Mouse (Mus musculus) kidney, embryonic 15.5 days (tissue): ENCODE results near the gene Sorcs2. TPM values are rescaled to one million over a fixed set of nuclear protein-coding genes. Genes with fewer than 3 reads are reported as not detected.
"Not testable (repeated sequence)": the region's sequence is repeated elsewhere in the genome, so short reads cannot be mapped to it uniquely, and the experiment has no call there.

Source experiments
- ATAC-seq: fragments of 200-750 bp; cut with Nextera tagmentation; replicated peaks from 2 replicates; pipeline ENCODE4 v1.8.0; 2017; ENCODE audit warnings: moderate TSS enrichment; ENCODE audit not compliant: low FRiP score
- H3K27ac ChIP-seq: fragments of 300-500 bp; sonication (generic); 2 replicates; pipeline ENCODE4 v1.5.1; 2015; ENCODE audit warnings: mild to moderate bottlenecking, inconsistent platforms
- H3K27me3 ChIP-seq: fragments of 300-500 bp; sonication (generic); 2 replicates; pipeline ENCODE4 v1.6.1; 2015; ENCODE audit warnings: inconsistent platforms
- H3K36me3 ChIP-seq: fragments of 300-500 bp; sonication (generic); 2 replicates; pipeline ENCODE4 v1.6.1; 2015; ENCODE audit warnings: inconsistent platforms
- H3K4me1 ChIP-seq: fragments of 300-500 bp; sonication (generic); 2 replicates; pipeline ENCODE4 v1.6.1; 2015; ENCODE audit warnings: inconsistent platforms
- H3K4me2 ChIP-seq: fragments of 300-500 bp; sonication (generic); 2 replicates; pipeline ENCODE4 v1.6.1; 2015; ENCODE audit warnings: moderate library complexity, mild to moderate bottlenecking, inconsistent platforms
- H3K4me3 ChIP-seq: fragments of 300-500 bp; sonication (generic); replicated peaks from 2 replicates; pipeline ENCODE4 v1.5.1; 2015; ENCODE audit warnings: mild to moderate bottlenecking, inconsistent platforms
- H3K9ac ChIP-seq: fragments of 300-500 bp; sonication (generic); 2 replicates; pipeline ENCODE4 v1.6.1; 2015; ENCODE audit warnings: mild to moderate bottlenecking, inconsistent platforms
- H3K9me3 ChIP-seq: fragments of 300-500 bp; sonication (generic); replicated peaks from 2 replicates; pipeline ENCODE4 v1.6.1; 2016; ENCODE audit warnings: inconsistent platforms
- WGBS: fragments of 180-500 bp; shearing (Covaris S2); methylation state at CpG from one replicate; pipeline ENCODE4 v1.1.7; 2015; ENCODE audit warnings: mixed read lengths; 5-methylcytosine and 5-hydroxymethylcytosine counted together
- polyA plus RNA-seq: library from polyadenylated mRNA; unstranded; fragments of >200 nt; fragmentation: Nextera tagmentation; extraction: Ambion mirVana; gene quantifications from 2 replicates; pipeline ENCODE4 v1.2.1, GENCODE M21; 2015

Sorcs2 gene
- polyA plus RNA-seq, 1 experiment from 2014 or later = 12.9 TPM

DNA sequence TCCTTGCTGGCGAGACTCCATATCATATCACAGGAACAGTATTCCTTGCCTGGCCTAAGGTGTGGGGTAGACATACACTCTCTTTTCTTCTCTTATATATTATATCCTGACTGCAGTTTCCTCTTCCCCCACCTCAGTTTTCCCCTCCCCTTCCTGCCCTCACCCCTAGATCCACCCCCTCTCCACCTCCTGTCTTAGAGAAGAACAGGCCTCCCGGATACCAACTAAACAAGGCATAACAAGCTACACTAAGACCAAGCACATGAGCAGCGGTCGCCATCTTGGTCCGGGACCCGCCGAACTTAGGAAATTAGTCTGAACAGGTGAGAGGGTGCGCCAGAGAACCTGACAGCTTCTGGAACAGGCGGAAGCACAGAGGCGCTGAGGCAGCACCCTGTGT is 160.4 kb downstream of the Sorcs2 start:
- H3K36me3 ChIP-seq, H3K9ac ChIP-seq, H3K4me3 ChIP-seq, H3K9me3 ChIP-seq, ATAC-seq, H3K27me3 ChIP-seq, H3K27ac ChIP-seq, H3K4me2 ChIP-seq: not testable (repeated sequence)
- peaks cover 11% of the 10 kb centered on the region; the same call in 1 of the 2 replicates for H3K4me1 ChIP-seq
- WGBS = 96% methylated on average over 8 of the region's 10 CpGs

DNA sequence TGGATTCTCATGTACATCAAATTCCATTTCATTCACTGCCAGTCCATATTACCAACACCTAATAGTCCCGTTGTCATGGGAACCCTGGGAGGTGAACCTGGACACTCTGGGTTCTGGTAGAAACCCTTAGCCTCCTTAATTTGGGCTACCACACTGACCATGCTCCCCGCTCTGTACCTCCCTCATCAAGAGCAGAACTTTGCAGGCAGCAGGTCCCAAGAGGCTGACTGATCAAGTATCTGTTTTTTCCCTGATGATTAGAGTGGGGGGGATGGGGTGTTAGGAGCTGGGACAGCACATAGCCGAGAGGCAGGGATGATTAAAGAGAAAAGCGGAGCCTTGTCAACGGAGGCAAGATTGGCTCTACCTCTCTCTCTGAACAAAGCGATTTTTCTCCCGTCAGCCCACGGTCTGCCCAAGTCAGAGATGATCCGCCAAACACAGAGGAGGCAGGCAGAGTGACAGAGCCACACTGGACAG is 167.6 kb downstream of the Sorcs2 start:
- no peak overlapping the region for H3K4me3 ChIP-seq
- no peak for ATAC-seq
- H3K27me3 ChIP-seq = no peaks in the 10 kb centered on the region
- H3K36me3 ChIP-seq = no peaks in the 10 kb centered on the region
- H3K4me2 ChIP-seq = no peak overlapping the region
- no peaks in the 10 kb centered on the region for H3K9me3 ChIP-seq
- no peak overlapping the region for H3K9ac ChIP-seq
- 57% methylated on average over 9 of the region's 9 CpGs for WGBS
- peaks cover 35% of the 10 kb centered on the region for H3K4me1 ChIP-seq
- no peak overlapping the region for H3K27ac ChIP-seq

DNA sequence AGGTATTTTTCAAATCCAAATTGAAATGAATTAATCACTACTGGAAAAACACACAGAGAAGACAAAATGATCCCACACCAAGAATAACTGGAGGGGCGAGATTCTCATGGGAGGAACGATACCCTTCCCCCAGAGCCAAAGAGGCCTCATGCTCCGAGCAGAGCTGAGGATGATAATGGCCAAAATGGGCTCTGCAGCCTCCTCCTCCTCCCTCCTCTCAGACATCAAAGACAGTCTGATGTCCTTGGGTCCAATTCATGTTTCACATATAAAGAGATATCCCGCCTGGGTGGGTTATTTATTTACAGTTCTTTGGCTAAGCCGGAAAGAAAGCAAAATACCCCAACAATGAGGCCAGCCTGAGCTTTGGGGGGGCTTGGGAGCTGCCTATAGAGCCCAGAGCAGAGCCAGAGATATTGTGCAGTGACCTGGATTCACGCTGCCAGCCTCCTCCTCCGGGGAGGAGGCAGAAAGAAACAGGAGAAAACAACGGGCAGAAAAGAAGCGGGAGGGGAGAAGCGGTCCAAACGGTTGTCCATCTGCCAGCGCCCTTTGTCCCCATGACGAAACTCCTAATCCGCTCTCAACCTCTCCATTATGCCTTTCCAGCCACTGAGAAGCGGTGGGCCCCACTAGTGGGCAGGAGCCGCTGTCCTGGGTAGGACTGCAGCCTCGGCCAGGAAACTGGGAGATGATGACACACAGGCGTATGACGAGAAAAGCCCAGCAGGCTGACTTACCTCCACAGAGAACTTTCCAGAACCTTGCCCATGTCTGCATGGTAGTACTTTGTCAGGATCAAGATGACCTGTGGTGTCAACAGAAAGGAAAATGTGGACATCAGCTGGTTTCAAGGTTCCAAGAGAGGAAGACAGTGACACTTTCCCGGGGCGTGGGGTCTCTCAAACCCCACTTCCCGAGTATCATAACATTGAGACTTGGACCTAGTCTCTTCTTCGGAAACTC is 169.3 kb downstream of the Sorcs2 start:
- no peaks in the 10 kb centered on the region for H3K36me3 ChIP-seq
- H3K4me1 ChIP-seq = peaks cover 31% of the 10 kb centered on the region
- H3K9me3 ChIP-seq = no peaks in the 10 kb centered on the region
- ATAC-seq = no peak
- H3K9ac ChIP-seq = no peak overlapping the region
- no peaks in the 10 kb centered on the region for H3K27me3 ChIP-seq
- H3K4me3 ChIP-seq = no peak overlapping the region
- WGBS = 67% methylated on average over 23 of the region's 23 CpGs
- H3K4me2 ChIP-seq = no peak overlapping the region
- H3K27ac ChIP-seq = no peak overlapping the region

DNA sequence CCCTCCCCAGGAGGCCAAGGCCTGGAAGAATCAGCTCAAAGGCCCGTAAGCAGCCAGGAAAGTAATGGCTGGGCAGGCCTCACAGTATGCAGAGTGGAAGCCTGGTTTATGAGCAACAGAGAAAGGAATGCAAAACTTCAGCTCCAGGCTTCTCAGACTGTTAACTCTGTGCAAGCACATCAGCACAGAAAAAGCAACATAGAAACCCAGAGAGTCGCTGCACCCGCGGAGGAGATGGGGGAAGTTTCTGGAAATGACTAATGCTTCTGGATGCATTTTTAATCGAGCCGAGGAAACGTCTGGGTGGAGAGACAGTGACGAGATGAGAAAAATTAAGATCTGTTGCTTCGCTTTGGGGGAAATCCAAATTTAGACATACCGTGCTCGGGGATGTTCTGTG is 171.6 kb downstream of the Sorcs2 start:
- ATAC-seq = 0 out of 2 replicates have a peak, but pooled peaks have one; percentile 23
- WGBS = 43% methylated on average over 11 of the region's 11 CpGs
- no peak overlapping the region for H3K4me3 ChIP-seq
- H3K36me3 ChIP-seq = no peaks in the 10 kb centered on the region
- peak overlapping the region; percentile 73 for H3K27ac ChIP-seq
- no peaks in the 10 kb centered on the region for H3K27me3 ChIP-seq
- H3K9ac ChIP-seq = no peak overlapping the region
- no peaks in the 10 kb centered on the region for H3K9me3 ChIP-seq
- peaks cover 22% of the 10 kb centered on the region for H3K4me1 ChIP-seq
- H3K4me2 ChIP-seq = no peak overlapping the region

DNA sequence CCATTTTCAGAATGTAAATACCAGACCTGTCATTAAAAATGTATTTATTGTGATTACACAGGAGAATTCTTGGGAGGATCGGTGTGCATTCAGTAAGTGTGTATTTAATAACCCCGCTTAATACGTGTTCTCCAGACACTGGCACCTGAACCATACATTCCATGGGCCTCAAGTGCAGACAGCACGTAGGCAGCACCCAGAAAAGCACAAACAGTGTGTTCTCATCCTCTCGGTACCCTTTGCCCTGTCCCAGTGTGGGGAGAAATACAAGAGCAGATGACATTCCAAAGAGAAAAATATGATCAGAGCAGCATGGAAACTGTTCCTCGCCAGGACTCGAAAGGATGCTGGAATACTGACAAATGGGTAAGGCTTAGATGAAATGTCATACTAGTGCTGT is 172.1 kb downstream of the Sorcs2 start:
- Histone ChIP-seq H3K4me2 (no peak overlapping the region), H3K4me1 (peaks cover 24% of the 10 kb centered on the region), H3K36me3 (no peaks in the 10 kb centered on the region), H3K9ac (no peak overlapping the region), H3K4me3 (no peak overlapping the region), H3K27me3 (no peaks in the 10 kb centered on the region), H3K27ac (peak overlapping the region; percentile 73), H3K9me3 (no peaks in the 10 kb centered on the region)
- WGBS = 68% methylated on average over 7 of the region's 7 CpGs
- no peak for ATAC-seq

DNA sequence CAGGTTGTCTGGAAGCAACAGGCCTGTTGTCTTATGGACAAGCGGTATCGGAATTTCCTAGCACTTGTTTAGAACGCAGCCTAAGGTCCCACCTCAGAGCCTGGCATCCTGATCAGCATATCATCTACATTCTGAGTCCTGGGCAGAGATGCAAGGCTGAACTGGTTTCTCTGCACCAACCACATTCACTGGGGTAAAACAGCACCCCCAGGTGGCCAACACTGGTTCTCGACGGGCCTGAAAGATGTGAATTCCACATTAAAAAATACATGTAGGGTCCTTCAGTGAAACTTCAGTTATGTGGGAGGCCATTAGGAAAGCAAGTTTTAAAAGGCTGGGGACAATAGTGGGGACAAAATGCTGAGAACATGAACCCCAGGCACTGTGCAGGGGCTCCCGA is 174.2 kb downstream of the Sorcs2 start:
- H3K27me3 ChIP-seq = no peaks in the 10 kb centered on the region
- ATAC-seq = no peak; the same call in 1 of the 2 replicates
- H3K9me3 ChIP-seq = no peaks in the 10 kb centered on the region
- H3K9ac ChIP-seq = no peak overlapping the region
- H3K36me3 ChIP-seq = no peaks in the 10 kb centered on the region
- WGBS = 74% methylated on average over 6 of the region's 6 CpGs
- peaks cover 23% of the 10 kb centered on the region for H3K4me1 ChIP-seq
- no peak overlapping the region for H3K4me2 ChIP-seq
- H3K27ac ChIP-seq = no peak overlapping the region
- no peak overlapping the region for H3K4me3 ChIP-seq

DNA sequence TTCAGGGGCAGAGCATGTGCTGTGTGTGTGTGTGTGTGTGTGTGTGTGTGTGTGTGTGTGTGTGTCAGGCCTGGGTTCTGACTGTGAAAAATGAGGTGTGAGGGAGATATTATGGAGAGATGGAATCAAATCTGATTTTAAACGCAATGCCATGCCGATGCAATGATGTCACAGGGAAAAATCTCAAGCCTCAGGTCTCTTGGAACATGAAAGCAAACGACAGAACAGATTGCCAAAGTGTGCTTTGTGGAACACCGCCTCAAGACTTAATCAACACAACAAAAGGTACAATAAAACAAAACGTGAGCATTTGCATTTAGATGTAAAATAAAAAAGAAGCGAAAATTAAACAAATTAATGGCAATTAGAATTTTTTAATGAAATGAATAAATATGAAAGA is 177.3 kb downstream of the Sorcs2 start:
- WGBS = 70% methylated on average over 6 of the region's 6 CpGs
- Histone ChIP-seq H3K4me1 (peaks cover 3% of the 10 kb centered on the region; the same call in 1 of the 2 replicates), H3K9me3 (no peaks in the 10 kb centered on the region), H3K4me3 (no peak overlapping the region), H3K27ac (no peak overlapping the region), H3K36me3 (no peaks in the 10 kb centered on the region), H3K27me3 (no peaks in the 10 kb centered on the region), H3K9ac (no peak overlapping the region), H3K4me2 (no peak overlapping the region)
- no peak for ATAC-seq

DNA sequence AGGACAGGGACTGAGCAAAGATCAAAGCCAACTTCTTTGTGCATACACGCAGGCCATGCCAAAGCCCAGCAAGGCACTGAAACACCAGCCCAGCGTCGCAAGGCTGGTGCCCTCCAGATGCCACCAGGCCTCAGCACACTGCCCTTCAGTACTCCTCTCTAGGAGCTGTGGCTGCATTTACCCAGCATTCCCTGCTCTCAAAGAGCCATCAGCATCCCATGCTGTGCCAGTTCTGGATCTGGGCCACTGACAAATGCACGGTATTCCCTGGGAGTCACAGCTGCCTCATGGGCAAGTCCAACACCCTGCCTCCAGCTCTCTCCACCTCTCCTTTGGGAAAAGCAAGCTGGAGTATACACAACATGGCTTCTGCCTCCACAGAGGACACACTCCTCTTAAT is 177.8 kb downstream of the Sorcs2 start:
- Histone ChIP-seq H3K36me3 (no peaks in the 10 kb centered on the region), H3K27ac (no peak overlapping the region), H3K9me3 (no peaks in the 10 kb centered on the region), H3K4me2 (no peak overlapping the region), H3K9ac (no peak overlapping the region), H3K4me3 (no peak overlapping the region), H3K27me3 (no peaks in the 10 kb centered on the region), H3K4me1 (0 out of 2 replicates have a peak, but pooled peaks cover 3% of the 10 kb centered on the region)
- 82% methylated on average over 4 of the region's 4 CpGs for WGBS
- ATAC-seq = no peak

DNA sequence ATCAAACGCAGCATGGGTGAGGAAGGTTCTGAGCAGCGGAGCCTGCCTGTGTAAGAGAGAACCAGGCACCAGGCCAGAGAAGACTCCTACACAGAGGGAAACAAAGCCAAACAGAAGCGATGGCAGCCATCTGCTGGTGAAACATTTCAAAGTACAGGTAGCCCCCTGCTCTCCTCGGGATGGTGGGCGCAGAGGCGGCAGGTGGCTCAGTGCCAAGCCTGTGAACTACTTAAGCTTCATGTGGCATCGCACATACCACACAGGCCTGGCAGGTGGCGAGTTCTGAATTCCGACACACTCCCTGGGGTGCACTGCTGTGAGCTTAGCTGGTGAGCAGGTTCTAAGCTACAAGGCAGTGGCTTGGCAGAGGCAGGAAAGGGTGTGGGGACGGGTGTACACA is 184.6 kb downstream of the Sorcs2 start:
- Histone ChIP-seq H3K9me3 (0 out of 2 replicates have a peak, but pooled peaks cover 6% of the 10 kb centered on the region), H3K4me2 (no peak overlapping the region), H3K4me3 (no peak overlapping the region), H3K27ac (no peak overlapping the region), H3K36me3 (no peaks in the 10 kb centered on the region), H3K9ac (no peak overlapping the region), H3K4me1 (0 out of 2 replicates have a peak, but pooled peaks cover 5% of the 10 kb centered on the region), H3K27me3 (no peaks in the 10 kb centered on the region)
- no peak for ATAC-seq
- 77% methylated on average over 10 of the region's 10 CpGs for WGBS

DNA sequence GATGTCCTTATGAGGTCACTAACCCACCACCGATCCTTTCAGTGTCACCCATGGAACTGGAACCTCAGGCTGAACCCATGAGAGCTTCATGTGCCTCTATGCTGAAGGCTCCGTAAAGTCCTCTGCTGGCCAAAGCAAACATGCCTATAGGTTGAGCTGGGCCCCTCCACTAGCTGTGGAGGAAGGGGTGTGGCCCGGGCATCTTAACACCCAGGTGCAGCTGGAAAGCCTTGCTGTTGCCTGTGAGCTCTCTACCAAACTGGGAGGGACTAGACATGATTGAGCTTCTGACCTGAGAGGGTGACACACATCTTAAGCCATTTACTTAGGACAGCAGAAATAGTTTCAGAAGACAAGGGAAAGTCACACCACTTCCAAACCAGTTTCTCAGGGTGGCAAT is 189.1 kb downstream of the Sorcs2 start:
- Histone ChIP-seq H3K9ac (no peak overlapping the region), H3K4me1 (0 out of 2 replicates have a peak, but pooled peaks cover 5% of the 10 kb centered on the region), H3K36me3 (no peaks in the 10 kb centered on the region), H3K27ac (no peak overlapping the region), H3K27me3 (no peaks in the 10 kb centered on the region), H3K4me2 (no peak overlapping the region), H3K4me3 (no peak overlapping the region), H3K9me3 (no peaks in the 10 kb centered on the region)
- no peak for ATAC-seq
- WGBS = 77% methylated on average over 3 of the region's 3 CpGs

DNA sequence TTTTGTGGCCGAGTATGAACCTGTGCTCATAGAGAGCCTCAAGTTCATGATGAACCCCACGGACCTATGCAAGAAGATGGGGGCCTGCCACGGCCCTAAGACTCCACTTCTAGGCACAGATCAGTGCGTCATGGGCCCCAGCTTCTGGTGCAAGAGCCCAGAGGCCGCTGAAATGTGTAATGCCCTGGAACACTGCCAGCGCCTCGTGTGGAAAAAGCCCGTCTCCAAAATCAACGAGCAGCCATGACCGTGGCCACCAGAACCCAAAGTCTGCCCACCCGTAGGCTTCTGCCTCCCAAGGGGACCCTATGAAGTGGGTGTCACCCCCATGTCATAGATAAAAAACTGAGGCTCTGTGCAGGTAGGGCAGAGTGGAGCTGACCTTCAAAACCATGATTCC is 192.5 kb downstream of the Sorcs2 start:
- Histone ChIP-seq H3K9ac (no peak overlapping the region), H3K4me3 (no peak overlapping the region), H3K9me3 (no peaks in the 10 kb centered on the region), H3K4me1 (0 out of 2 replicates have a peak, but pooled peaks cover 5% of the 10 kb centered on the region), H3K27me3 (no peaks in the 10 kb centered on the region), H3K4me2 (no peak overlapping the region), H3K27ac (no peak overlapping the region), H3K36me3 (no peaks in the 10 kb centered on the region)
- 79% methylated on average over 11 of the region's 11 CpGs for WGBS
- ATAC-seq = no peak

DNA sequence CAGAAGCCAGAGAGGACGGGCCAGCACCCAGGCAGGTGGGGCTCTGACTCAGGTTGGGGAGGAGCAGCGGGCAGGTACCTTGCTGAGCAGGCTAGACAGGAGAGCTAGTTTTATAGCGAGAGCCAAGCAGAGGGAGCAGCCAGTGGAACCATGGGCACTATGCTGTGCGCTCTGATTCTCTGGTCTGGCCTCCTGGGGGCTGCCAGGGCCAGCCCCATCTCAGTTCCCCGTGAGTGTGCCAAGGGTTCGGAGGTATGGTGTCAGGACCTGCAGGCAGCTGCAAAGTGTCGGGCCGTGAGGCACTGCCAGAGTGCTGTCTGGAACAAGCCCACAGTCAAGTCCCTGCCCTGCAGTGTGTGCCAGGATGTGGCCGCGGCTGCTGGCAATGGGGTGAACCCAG is 194.0 kb downstream of the Sorcs2 start, which contains the start of gene Psapl1:
Psapl1 (plus strand) TSS at position 106 of the 400 bp plus-strand sequence.
- H3K4me3 ChIP-seq = no peak within 1 kb of the TSS
- 80% methylated on average over 10 of the region's 10 CpGs for WGBS

More for the DNA sequence above, 194.0 kb downstream of the Sorcs2 start, which contains the start of gene Psapl1:
- no peak within 1 kb of the TSS for H3K27ac ChIP-seq
- H3K4me1 ChIP-seq = no peaks in the 10 kb centered on the region
- no peak within 1 kb of the TSS for H3K4me2 ChIP-seq
- no peak within 1 kb of the TSS for H3K9ac ChIP-seq
- no peak for ATAC-seq
- no peaks in the 10 kb centered on the region for H3K36me3 ChIP-seq
- H3K27me3 ChIP-seq = no peaks in the 10 kb centered on the region
- H3K9me3 ChIP-seq = no peaks in the 10 kb centered on the region
